Mouse (Mus musculus) heart, postnatal 0 days (tissue): Measurements from ENCODE around the gene Tbc1d20. TPM values are rescaled to one million over a fixed set of nuclear protein-coding genes. Genes with fewer than 3 reads are reported as not detected.

Source experiments
- ATAC-seq: fragments of 200-750 bp; cut with Nextera tagmentation; 2 replicates; pipeline ENCODE4 v1.8.0; 2017; ENCODE audit warnings: low read depth, moderate number of reproducible peaks, moderate library complexity; ENCODE audit not compliant: insufficient read depth
- DNase-seq: peaks from one replicate; pipeline ENCODE4 v3.0.0-alpha.2; 2016; ENCODE audit warnings: low spot score
- H3K27ac ChIP-seq: fragments of 300-500 bp; sonication (generic); 2 replicates; pipeline ENCODE4 v1.5.1; 2014; ENCODE audit warnings: low read depth, mild to moderate bottlenecking
- H3K27me3 ChIP-seq: fragments of 300-500 bp; sonication (generic); 2 replicates; pipeline ENCODE4 v1.6.1; 2014; ENCODE audit warnings: low read length, mixed read lengths; ENCODE audit not compliant: control insufficient read depth, insufficient read depth
- H3K36me3 ChIP-seq: fragments of 300-500 bp; sonication (generic); replicated peaks from 2 replicates; pipeline ENCODE4 v1.6.1; 2014; ENCODE audit warnings: low read length, mixed read lengths; ENCODE audit not compliant: control insufficient read depth, insufficient read depth
- H3K4me1 ChIP-seq: fragments of 300-500 bp; sonication (generic); 2 replicates; pipeline ENCODE4 v1.6.1; 2014; ENCODE audit warnings: antibody characterized with exemption; ENCODE audit not compliant: control insufficient read depth, insufficient read depth
- H3K4me2 ChIP-seq: fragments of 300-500 bp; sonication (generic); 2 replicates; pipeline ENCODE4 v1.6.1; 2014; ENCODE audit warnings: low read depth, mild to moderate bottlenecking, low read length, moderate library complexity
- H3K4me3 ChIP-seq: fragments of 300-500 bp; sonication (generic); 2 replicates; pipeline ENCODE4 v1.5.1; 2014; ENCODE audit warnings: low read depth, low read length
- H3K9ac ChIP-seq: fragments of 300-500 bp; sonication (generic); replicated peaks from 2 replicates; pipeline ENCODE4 v1.6.1; 2014; ENCODE audit warnings: low read depth, low read length, mixed read lengths
- H3K9me3 ChIP-seq: fragments of 300-500 bp; sonication (generic); replicated peaks from 2 replicates; pipeline ENCODE4 v1.6.1; 2016; ENCODE audit warnings: low read length; ENCODE audit not compliant: control insufficient read depth
- CTCF ChIP-seq: IDR thresholded peaks from 2 replicates; pipeline ENCODE4 v1.5.1; 2016; ENCODE audit warnings: antibody characterized with exemption, control low read depth, low read depth
- EP300 ChIP-seq: IDR thresholded peaks from 2 replicates; pipeline ENCODE4 v1.6.1; 2016; ENCODE audit warnings: antibody characterized with exemption, low read depth
- WGBS: fragments of 180-500 bp; shearing (Covaris S2); extraction: QIAGEN DNeasy Blood & Tissue Kit; methylation state at CpG from one replicate; pipeline ENCODE4 v1.1.7; 2014; 5-methylcytosine and 5-hydroxymethylcytosine counted together
- polyA plus RNA-seq: library from polyadenylated mRNA; unstranded; fragments of >200 nt; fragmentation: Nextera tagmentation; extraction: Ambion mirVana; gene quantifications from 2 replicates; pipeline ENCODE4 v1.2.1, GENCODE M21; 2015
- total RNA-seq: library from RNA; depleted of rRNA; stranded (reverse); fragments of >200 nt; gene quantifications from 2 replicates; pipeline ENCODE4 v1.2.3, GENCODE M21; 2014; ENCODE audit warnings: low replicate concordance

Tbc1d20 gene
- total and polyA plus RNA-seq, 2 experiments from 2014 or later: 22.8 to 65.8 TPM

DNA sequence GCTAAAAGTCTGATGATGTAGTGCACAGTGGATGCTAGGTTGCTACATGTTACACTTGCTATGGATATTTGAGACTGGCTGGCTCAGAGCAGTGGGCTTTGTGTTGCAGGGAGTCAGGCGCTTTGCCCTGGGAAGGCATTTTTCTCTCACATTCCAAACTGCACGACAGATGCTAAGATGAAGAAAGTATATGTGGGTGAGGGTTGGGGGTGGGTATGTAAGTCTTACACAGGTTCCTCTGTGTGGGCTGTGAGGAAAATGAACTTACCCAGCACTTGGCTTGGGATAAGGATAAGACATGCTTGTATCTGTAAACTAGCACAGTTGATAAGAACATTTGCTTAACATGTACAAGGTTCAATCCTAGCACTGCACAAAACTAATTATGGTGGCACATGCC is 9.2 kb downstream of the Tbc1d20 start:
- 70% methylated on average over 2 of the region's 2 CpGs for WGBS
- peaks cover 9% of the 10 kb centered on the region; the same call in 1 of the 2 replicates for H3K4me1 ChIP-seq
- H3K27me3 ChIP-seq: no peaks in the 10 kb centered on the region
- no peaks in the 10 kb centered on the region for H3K9me3 ChIP-seq
- H3K9ac ChIP-seq: no peak overlapping the region
- no peak overlapping the region for H3K4me2 ChIP-seq
- DNase-seq: no peak
- ATAC-seq: no peak
- H3K27ac ChIP-seq: no peak overlapping the region
- H3K36me3 ChIP-seq: peaks cover 58% of the 10 kb centered on the region
- TF ChIP-seq CTCF: no peak
- no peak for TF ChIP-seq EP300
- no peak overlapping the region for H3K4me3 ChIP-seq

DNA sequence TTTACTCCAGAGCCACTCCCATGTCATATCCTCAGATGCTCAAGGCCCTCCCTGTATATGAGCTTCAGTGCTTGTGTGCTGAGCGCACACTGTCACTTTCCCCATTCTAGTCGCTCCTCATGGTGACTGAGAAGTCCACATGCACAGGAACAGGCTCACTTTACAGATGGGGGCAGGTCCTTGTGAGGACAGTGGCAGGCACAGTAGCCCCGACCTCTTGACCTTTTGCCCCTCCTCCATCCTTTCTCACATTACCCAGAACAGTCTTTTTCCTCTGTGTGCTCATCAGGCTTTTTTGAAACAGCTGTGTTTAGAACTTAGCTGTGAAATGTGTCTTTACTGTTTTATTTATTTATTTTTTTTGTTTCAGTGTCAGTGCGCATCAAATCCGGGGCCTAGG is 10.2 kb downstream of the Tbc1d20 start:
- ATAC-seq: no peak
- no peaks in the 10 kb centered on the region for H3K4me1 ChIP-seq
- WGBS: 71% methylated on average over 5 of the region's 5 CpGs
- DNase-seq: no peak
- no peak overlapping the region for H3K9ac ChIP-seq
- H3K36me3 ChIP-seq: peaks cover 67% of the 10 kb centered on the region
- H3K4me3 ChIP-seq: no peak overlapping the region
- no peaks in the 10 kb centered on the region for H3K27me3 ChIP-seq
- TF ChIP-seq EP300: no peak
- TF ChIP-seq CTCF: no peak
- H3K4me2 ChIP-seq: no peak overlapping the region
- no peaks in the 10 kb centered on the region for H3K9me3 ChIP-seq
- no peak overlapping the region for H3K27ac ChIP-seq

DNA sequence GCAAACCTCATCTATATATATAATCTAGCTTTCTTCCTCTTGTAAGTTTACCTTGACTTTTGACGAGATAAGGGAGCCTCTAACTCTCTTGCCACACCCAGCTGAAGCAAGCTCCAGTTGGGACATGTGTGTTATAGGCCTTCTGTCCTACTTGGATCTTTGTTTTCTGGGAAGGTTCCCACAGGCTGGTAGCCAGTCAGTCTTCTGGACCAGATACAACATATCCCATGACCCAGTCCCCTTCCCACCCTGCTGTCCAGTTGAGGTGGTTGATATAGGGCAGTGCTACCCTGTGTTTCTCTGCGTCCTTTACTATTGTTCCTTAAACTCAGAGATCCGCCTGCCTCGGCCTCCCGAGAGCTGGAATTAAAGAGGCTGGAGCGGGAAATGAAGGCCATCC is 11.9 kb downstream of the Tbc1d20 start:
- no peak for DNase-seq
- peaks cover 84% of the 10 kb centered on the region for H3K36me3 ChIP-seq
- no peak overlapping the region for H3K4me3 ChIP-seq
- H3K4me2 ChIP-seq: no peak overlapping the region
- H3K4me1 ChIP-seq: no peaks in the 10 kb centered on the region
- no peak for ATAC-seq
- H3K9ac ChIP-seq: no peak overlapping the region
- TF ChIP-seq CTCF (no peak), EP300 (no peak)
- 88% methylated on average over 6 of the region's 6 CpGs for WGBS
- H3K27ac ChIP-seq: no peak overlapping the region
- no peaks in the 10 kb centered on the region for H3K27me3 ChIP-seq
- H3K9me3 ChIP-seq: no peaks in the 10 kb centered on the region

DNA sequence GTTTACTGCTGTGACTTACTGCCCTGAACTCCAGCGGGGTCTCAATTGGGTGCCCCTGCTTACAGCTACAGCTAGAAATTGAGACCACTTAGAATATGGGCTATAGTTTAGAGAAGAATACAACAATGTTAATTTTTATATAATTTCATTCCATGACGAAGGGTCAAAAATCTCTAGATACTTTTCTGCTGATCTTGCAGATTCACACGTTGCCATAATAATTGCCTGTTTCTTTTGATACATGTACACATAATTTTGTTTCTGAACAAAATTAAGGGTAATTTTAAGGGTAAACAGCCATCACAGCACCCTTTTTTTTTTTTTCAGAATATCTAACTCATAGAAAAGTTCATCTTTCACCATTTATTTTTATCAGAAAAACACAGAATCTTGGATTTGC is 13.6 kb downstream of the Tbc1d20 start:
- no peak overlapping the region for H3K4me2 ChIP-seq
- H3K9ac ChIP-seq: no peak overlapping the region
- H3K27me3 ChIP-seq: no peaks in the 10 kb centered on the region
- H3K4me1 ChIP-seq: no peaks in the 10 kb centered on the region
- DNase-seq (no peak), ATAC-seq (no peak)
- H3K9me3 ChIP-seq: no peaks in the 10 kb centered on the region
- TF ChIP-seq CTCF (no peak), EP300 (no peak)
- H3K4me3 ChIP-seq: no peak overlapping the region
- WGBS: 86% methylated on average over 3 of the region's 3 CpGs
- H3K36me3 ChIP-seq: peaks cover 95% of the 10 kb centered on the region
- no peak overlapping the region for H3K27ac ChIP-seq

DNA sequence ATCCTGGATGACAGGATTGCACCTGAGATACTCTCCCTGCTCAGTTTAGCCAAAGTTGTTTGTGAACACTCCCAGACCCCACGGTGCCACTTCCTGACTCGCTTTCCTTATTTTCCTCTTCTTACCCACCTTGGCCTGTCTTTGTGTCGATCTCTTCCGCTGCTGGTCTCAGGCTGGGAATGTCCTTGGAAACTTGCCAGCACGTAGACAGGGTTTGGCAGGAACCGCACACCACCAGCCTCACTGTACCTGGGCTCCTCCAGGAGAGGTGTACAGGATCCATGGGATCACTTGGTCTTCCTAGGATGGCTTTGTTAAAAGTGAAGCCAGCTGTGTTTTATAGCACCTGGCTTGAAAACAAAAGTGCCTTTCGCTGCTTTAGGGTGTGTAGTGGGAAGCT is 19.4 kb downstream of the Tbc1d20 start:
- ATAC-seq (peak; percentile 36; the same call in 1 of the 2 replicates), DNase-seq (no peak)
- no peak overlapping the region for H3K4me2 ChIP-seq
- no peak overlapping the region for H3K9ac ChIP-seq
- H3K4me1 ChIP-seq: peaks cover 4% of the 10 kb centered on the region; the same call in 1 of the 2 replicates
- H3K36me3 ChIP-seq: peaks cover 85% of the 10 kb centered on the region
- no peaks in the 10 kb centered on the region for H3K9me3 ChIP-seq
- 41% methylated on average over 7 of the region's 7 CpGs for WGBS
- no peak overlapping the region for H3K27ac ChIP-seq
- no peak for TF ChIP-seq CTCF
- TF ChIP-seq EP300: no peak
- H3K27me3 ChIP-seq: no peaks in the 10 kb centered on the region
- no peak overlapping the region for H3K4me3 ChIP-seq

DNA sequence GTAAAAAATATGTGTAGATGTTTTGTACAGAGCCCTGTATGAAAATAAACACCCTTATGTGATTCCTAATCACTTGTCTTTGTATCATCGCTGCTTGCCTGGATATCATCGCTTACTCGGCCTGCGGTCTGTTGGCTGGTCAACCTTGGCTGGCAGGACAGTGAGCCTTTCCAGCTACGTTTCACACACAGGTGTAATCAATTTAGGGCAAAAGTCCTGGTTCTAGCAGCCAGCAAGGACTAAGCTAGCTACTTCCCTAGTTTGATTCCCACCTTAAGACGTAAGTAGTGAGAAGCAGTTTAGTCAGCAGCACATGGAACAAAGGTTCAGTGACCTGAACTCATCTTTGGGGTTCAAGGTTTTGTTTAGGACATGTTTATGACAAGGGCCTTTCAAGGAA is 20.3 kb downstream of the Tbc1d20 start:
- H3K9me3 ChIP-seq: no peaks in the 10 kb centered on the region
- DNase-seq (no peak), ATAC-seq (no peak)
- H3K36me3 ChIP-seq: peaks cover 85% of the 10 kb centered on the region
- 86% methylated on average over 6 of the region's 6 CpGs for WGBS
- no peak for TF ChIP-seq CTCF
- TF ChIP-seq EP300: no peak
- H3K27ac ChIP-seq: no peak overlapping the region
- H3K9ac ChIP-seq: no peak overlapping the region
- H3K4me2 ChIP-seq: no peak overlapping the region
- H3K4me3 ChIP-seq: no peak overlapping the region
- peaks cover 4% of the 10 kb centered on the region; the same call in 1 of the 2 replicates for H3K4me1 ChIP-seq
- no peaks in the 10 kb centered on the region for H3K27me3 ChIP-seq
